Mouse (Mus musculus) megakaryocyte, embryonic 14.5 days (primary cell): ENCODE measurements around the gene Col23a1.

Experiments
- FLI1 ChIP-seq: IDR thresholded peaks from 2 replicates; pipeline ENCODE4 v1.6.1; 2012; ENCODE audit warnings: low read length, inconsistent platforms, mixed read lengths
- GATA1 ChIP-seq: IDR thresholded peaks from 3 replicates; pipeline ENCODE4 v1.6.1; 2012; ENCODE audit warnings: mixed read lengths, low read length, inconsistent platforms, borderline replicate concordance

GRCm38 (mm10) chr11:51431287-51431686 lies 141.6 kb downstream of the Col23a1 start:
- TF ChIP-seq GATA1: no peak
- TF ChIP-seq FLI1: no peak
